Mouse (Mus musculus) E14TG2a.4 (cell line): ENCODE measurements around the gene Cux1.

Source experiments
- CTCF ChIP-seq: conservative IDR thresholded peaks from 2 replicates; pipeline ENCODE4 v1.5.1; 2014; ENCODE audit warnings: low read length
- NANOG ChIP-seq: IDR thresholded peaks from 2 replicates; pipeline ENCODE4 v1.6.1; 2014; ENCODE audit warnings: borderline replicate concordance, low read length, mixed read lengths
- POU5F1 ChIP-seq: IDR thresholded peaks from 2 replicates; pipeline ENCODE4 v1.6.1; 2014; ENCODE audit warnings: low read length, borderline replicate concordance

GRCm38 (mm10) chr5:136529165-136529564 lies 38.1 kb downstream of the Cux1 start:
- TF ChIP-seq CTCF (no peak), NANOG (no peak), POU5F1 (no peak)
